Mouse (Mus musculus): ENCODE measurements around the gene Cacna1g.

Cacna1g gene

DNA sequence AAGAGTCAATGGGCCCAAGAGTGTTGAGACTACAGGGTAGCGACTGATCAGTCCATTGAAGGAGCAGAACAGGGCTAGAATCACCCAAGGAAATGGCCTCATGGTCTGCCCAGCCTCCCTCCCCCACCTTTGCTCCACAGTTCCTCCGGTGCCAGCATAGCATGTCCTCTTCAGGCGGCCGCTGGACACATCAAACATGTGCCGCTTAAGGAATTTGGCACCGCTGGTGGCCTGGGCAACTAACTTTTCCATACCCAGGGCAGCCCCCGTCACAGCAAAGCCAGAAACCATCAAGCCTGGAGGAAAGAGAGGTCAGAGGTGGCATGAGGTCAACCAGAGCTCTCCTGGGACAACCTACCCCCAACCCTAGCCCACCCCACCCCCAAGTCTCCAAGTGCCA lies 8.0 kb upstream of the Cacna1g start:
- no peak for DNase-seq (ENCODE audit: low spot score in 2 of 2)

- no peak for DNase-seq (ENCODE audit: low spot score in 2 of 2)
Measured at GRCm38 (mm10) chr11:94480382-94480781, 6.4 kb upstream of the Cacna1g start.

DNA sequence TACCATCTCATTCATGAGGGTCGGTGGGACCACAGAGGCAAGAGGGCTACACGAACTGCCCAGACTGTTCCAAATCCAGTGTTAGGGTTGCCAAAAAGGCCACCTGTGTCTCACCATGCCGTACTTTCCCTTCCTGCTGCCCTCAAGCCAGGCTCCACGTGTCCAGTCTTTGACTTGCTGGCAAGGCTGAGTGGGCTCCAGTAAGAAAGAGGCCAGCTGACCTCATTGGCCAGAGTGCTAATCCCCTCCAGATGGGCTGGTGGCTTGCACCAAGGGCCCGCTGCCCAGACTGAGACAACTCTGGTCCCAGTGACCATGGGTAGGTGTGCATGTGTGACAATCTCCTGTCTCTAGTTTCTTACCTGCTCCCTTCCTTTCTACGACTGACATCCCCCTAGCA lies 3.7 kb upstream of the Cacna1g start:
- no peak for DNase-seq (ENCODE audit: low spot score in 2 of 2)

DNA sequence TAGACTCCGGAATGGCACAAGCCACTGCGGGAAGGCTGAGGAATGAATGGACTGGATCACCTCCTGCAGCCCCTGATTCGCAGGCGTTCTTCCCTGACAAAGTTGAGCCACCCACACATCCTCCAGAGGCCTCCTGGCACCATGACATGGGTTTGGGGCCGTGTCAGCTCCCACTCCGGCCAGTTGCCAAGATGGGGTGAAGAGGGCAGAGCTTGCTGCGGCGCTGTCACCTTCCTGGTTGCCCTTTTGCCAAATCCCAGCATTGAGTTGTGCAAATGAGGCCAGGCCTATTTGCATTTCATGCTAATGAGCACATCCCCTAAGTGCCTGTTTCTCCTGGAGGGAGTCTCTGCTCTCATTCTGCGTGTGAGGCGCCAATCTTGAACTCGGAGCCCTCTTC lies 1.7 kb upstream of the Cacna1g start:
- no peak for DNase-seq (ENCODE audit: low spot score in 2 of 2)

GRCm38 (mm10) chr11:94474544-94474910 lies 529 bp upstream of the Cacna1g start:
- no peak for DNase-seq (ENCODE audit: low spot score in 2 of 2)

DNA sequence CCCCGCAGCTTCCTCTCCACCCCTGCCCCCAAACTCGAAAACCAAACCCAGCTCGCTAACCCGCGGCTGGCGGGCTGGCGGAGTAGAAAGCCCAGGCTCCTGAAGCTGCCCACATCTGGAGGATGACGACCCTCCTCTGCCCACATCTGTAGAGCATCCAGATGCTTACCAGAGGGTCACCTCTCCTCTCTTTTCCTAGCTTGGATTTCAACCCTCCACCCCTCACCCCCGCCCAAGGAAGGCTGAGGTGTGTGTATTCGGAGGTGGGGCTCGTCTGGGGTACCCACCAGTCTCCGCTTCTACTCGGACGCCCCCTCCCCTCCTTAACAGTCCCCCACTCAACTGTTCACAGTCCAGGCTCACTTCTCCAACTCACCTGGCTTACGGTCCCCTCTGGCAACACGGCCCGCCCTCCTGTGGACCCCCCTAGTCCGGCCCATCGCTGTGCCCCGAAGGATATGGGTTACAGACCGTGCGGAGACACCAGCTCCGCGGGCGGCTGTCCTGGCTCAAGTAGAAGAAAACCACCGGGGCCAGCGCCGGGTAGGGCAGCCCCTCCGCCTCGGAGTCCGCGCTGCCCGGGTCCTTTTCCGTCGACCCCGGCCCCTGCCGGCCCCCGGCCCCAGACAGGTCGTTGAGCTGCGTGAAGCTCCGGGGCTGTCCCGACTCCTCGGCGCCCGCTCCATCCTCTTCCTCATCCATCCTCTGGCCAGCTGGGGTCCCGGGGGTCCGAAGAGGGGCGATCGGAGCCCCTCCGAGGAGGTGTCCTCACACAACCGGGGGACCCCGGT lies 887 bp downstream of the Cacna1g start:
- DNase-seq (ENCODE audit: low spot score in 2 of 2): no peak

GRCm38 (mm10) chr11:94472585-94472915 lies 1.4 kb downstream of the Cacna1g start:
- no peak for DNase-seq (ENCODE audit: low spot score in 2 of 2)

GRCm38 (mm10) chr11:94471740-94472584 lies 2.0 kb downstream of the Cacna1g start:
- DNase-seq (ENCODE audit: low spot score in 2 of 2): no peak

DNA sequence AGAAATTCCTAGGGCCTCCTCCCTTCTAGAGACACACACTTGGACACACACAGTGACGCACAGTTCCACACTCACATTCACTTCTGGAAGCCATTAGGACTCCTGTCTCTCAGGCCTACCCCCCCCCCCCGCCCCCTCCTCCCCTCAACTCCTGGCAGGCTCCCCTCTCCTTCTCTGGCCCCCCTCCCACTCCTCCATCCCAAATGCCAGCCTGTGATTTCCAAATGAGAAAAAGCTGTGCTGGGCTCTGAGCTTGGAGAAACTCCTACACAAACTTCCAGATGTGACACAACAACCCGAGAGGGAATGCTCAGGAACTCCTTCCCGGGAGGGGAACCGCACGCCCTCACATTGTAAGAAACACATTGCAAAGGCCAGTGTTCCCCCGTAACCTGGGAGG lies 3.6 kb downstream of the Cacna1g start:
- no peak for DNase-seq (ENCODE audit: low spot score in 2 of 2)

GRCm38 (mm10) chr11:94469136-94470064 lies 4.6 kb downstream of the Cacna1g start:
- no peak for DNase-seq (ENCODE audit: low spot score in 2 of 2)

- DNase-seq (ENCODE audit: low spot score in 2 of 2): no peak
Measured at GRCm38 (mm10) chr11:94468582-94469064, 5.4 kb downstream of the Cacna1g start.

GRCm38 (mm10) chr11:94466333-94466855 lies 7.6 kb downstream of the Cacna1g start:
- DNase-seq (ENCODE audit: low spot score in 2 of 2): no peak

- no peak for DNase-seq (ENCODE audit: low spot score in 2 of 2)
Measured at GRCm38 (mm10) chr11:94464170-94464569, 9.8 kb downstream of the Cacna1g start.

- DNase-seq (ENCODE audit: low spot score in 2 of 2): no peak
Measured at GRCm38 (mm10) chr11:94461856-94462255, 12.1 kb downstream of the Cacna1g start.

- DNase-seq (ENCODE audit: low spot score in 2 of 2): no peak
Measured at GRCm38 (mm10) chr11:94457001-94457400, 17.0 kb downstream of the Cacna1g start.

DNA sequence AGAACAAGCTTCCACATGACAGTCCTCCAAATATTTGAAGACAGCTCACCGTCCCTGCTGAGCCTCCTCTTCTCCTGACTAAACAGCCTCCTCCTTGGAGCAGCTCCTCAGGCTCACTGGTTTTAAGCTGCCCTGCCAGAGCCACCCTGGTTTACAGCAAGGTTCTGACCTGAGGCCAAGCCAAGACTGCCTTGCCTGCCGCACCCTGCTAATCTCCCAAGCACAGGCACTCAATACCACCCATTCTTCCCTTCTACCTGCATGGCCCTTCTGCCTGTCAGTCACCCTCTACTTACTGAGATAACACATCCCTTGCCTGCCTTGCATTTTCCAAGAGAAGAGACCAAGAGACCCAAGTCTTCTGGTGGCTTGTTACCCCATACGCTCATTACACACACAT lies 17.7 kb downstream of the Cacna1g start:
- peak; percentile 41 to 49 for DNase-seq (ENCODE audit: low spot score in 2 of 2)

DNA sequence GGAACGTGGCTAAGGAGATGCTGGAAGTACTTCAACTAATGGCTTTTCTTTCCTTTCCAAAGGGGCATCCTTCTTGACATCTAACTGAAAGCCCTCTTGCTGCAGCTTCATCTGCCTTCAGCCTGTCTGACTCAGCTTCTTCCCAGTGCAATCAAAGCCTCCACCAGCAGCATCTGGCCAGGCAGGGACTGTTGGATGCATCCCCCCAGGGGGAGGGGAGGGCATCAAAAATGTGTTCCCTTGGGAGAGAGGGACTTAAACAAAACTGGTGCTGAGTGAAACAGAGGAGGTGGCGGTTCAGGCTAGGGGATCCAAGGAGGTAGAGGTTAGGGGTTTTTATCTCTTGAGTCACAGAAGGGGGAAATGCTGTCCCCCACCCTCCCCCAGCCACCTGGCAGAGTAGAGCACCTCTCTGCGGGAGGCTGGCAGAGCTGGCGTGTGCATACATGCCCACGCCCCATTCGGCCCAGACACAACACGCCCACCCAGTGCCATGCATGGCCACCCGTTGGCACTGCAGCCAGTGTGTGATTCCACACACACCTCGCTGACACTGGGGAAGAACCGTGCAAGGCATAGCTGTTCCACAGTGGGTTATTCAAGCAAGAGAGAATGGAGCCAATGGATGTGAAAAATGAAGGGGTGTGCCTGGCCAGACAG lies 18.7 kb downstream of the Cacna1g start:
- DNase-seq (ENCODE audit: low spot score in 2 of 2): peak in 1 of 2 experiments; percentile 31

- DNase-seq (ENCODE audit: low spot score in 2 of 2): no peak
Measured at GRCm38 (mm10) chr11:94454756-94455155, 19.2 kb downstream of the Cacna1g start.

- DNase-seq (ENCODE audit: low spot score in 2 of 2): no peak
Measured at GRCm38 (mm10) chr11:94451091-94451773, 22.8 kb downstream of the Cacna1g start.

DNA sequence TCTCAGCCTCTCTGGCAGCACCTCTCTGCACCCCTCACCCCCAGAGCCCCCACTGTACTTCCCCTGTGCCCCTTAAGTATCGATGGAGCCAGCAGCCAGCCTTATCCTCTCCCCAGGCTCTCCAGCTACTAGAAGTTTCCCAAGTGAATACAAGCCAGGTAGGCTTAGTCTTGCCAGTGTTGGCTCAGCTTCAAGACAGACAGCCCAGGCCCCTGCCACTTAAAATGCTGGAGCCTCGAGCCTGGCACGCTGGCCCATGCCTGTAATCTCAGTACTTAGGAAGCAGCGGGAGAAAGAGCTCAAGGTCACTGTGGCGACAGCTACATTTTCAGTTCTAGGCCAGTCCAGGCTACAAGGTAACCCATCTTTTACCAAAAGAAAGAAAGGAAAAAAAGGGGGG lies 24.1 kb downstream of the Cacna1g start:
- DNase-seq (ENCODE audit: low spot score in 2 of 2): no peak

DNA sequence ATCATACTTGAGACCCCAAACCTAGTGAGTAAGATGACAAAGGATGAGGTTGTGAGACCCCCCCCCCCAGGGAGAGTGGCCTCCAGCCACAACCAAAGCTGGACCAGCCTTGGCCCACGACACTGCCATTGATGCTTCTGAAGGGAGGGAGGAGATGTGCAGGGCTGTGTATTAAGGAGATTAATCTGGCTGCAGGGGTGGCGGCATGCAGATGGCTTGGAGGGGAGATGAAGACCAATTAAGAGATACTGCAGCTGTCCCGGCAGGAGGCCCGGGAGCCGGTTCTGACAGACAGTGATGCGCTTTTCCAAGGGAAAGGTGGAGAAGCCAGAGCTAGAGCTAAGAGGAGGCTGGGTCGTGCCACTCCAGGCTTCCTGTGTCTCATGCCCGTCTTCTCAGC lies 24.8 kb downstream of the Cacna1g start:
- no peak for DNase-seq (ENCODE audit: low spot score in 2 of 2)
